Mouse (Mus musculus) ES-E14 (cell line): ENCODE data around the gene Ctnnbl1.

Experiments used
- CHD2 ChIP-seq: IDR thresholded peaks from 2 replicates; pipeline ENCODE4 v1.6.1; 2014; ENCODE audit warnings: mild to moderate bottlenecking, low read depth, low read length, inconsistent platforms
- MAFK ChIP-seq: IDR thresholded peaks from 2 replicates; pipeline ENCODE4 v1.6.1; 2014; ENCODE audit warnings: mild to moderate bottlenecking, low read depth, low read length, inconsistent platforms; ENCODE audit not compliant: insufficient read depth
- ZC3H11A ChIP-seq: IDR thresholded peaks from 2 replicates; pipeline ENCODE4 v1.6.1; 2012; ENCODE audit warnings: low read depth, mild to moderate bottlenecking, inconsistent platforms, low read length, borderline replicate concordance

- TF ChIP-seq ZC3H11A (no peak), MAFK (no peak), CHD2 (no peak)
Measured at GRCm38 (mm10) chr2:157750926-157751588, 13.9 kb downstream of the Ctnnbl1 start.
